Comparison of ENCODE assay signal across 7 mouse cellular contexts in genomic region chrX:11807253-11807882, GRCm38 (mm10).
DNase-seq lines count a peak whose midpoint lies in the region; ATAC-seq and TF ChIP-seq lines count a peak whose summit lies in the region.

No protein-coding gene starts in this region.

- H3K4me1 ChIP-seq in embryonic facial prominence, embryonic 14.5 days (ENCODE audit: control insufficient read depth, insufficient read depth, low read length): no peaks in the 10 kb centered on the region; the same call in 1 of the 2 replicates
- peaks cover 22% of the 10 kb centered on the region for H3K4me1 ChIP-seq in hindbrain, embryonic 13.5 days (replicated peaks)

- no peak overlapping the region; the same call in 1 of the 2 replicates for H3K27ac ChIP-seq in embryonic facial prominence, embryonic 14.5 days (replicated peaks; ENCODE audit: low read depth, low read length)
- H3K27ac ChIP-seq in hindbrain, embryonic 13.5 days: peak overlapping the region; percentile 92
- peak overlapping the region; percentile 80 for H3K27ac ChIP-seq in left cerebral cortex, adult 2 months

- TF ChIP-seq CTCF in left cerebral cortex, adult 2 months (IDR thresholded peaks at IDR 0.05): no peak

- peak; percentile 50 for DNase-seq in CD4-positive, CD25-positive, alpha-beta regulatory T cell, adult 2 months (ENCODE audit: low read depth, low spot score)
- DNase-seq in ES-CJ7 (ENCODE audit: low read depth, low spot score): peak; percentile 32
- peak; percentile 59 for DNase-seq in embryonic facial prominence, embryonic 14.5 days (ENCODE audit: low spot score)
- DNase-seq in left cerebral cortex, adult 2 months (ENCODE audit: extremely low spot score in 1 of 2, low spot score in 2 of 2): peak; percentile 43 to 63
- peak; percentile 8 for DNase-seq in splenic B cell, adult 2 months (ENCODE audit: low read depth, low spot score)

- WGBS in embryonic facial prominence, embryonic 14.5 days: 2% methylated on average over 12 of the region's 71 CpGs
- WGBS in hindbrain, embryonic 13.5 days: 3% methylated on average over 52 of the region's 71 CpGs

- peak overlapping the region; percentile 64 for H3K4me2 ChIP-seq in embryonic facial prominence, embryonic 14.5 days (ENCODE audit: low read depth, low read length)
- H3K4me2 ChIP-seq in hindbrain, embryonic 13.5 days: peak overlapping the region; percentile 58

- no peaks in the 10 kb centered on the region for H3K9me3 ChIP-seq in embryonic facial prominence, embryonic 14.5 days (ENCODE audit: control insufficient read depth, low read length)
- no peaks in the 10 kb centered on the region for H3K9me3 ChIP-seq in hindbrain, embryonic 13.5 days

- peak overlapping the region; percentile 66 for H3K9ac ChIP-seq in embryonic facial prominence, embryonic 14.5 days (ENCODE audit: low read depth, low read length)
- H3K9ac ChIP-seq in hindbrain, embryonic 13.5 days: peak overlapping the region; percentile 68

- H3K27me3 ChIP-seq in embryonic facial prominence, embryonic 14.5 days (replicated peaks; ENCODE audit: control insufficient read depth, insufficient read depth, low read length): peaks cover 39% of the 10 kb centered on the region
- H3K27me3 ChIP-seq in hindbrain, embryonic 13.5 days: peaks cover 80% of the 10 kb centered on the region
- no peaks in the 10 kb centered on the region for H3K27me3 ChIP-seq in splenic B cell, adult 2 months (ENCODE audit: control insufficient read depth, insufficient read depth, low read length, poor library complexity, severe bottlenecking)

- H3K36me3 ChIP-seq in embryonic facial prominence, embryonic 14.5 days (ENCODE audit: control insufficient read depth, insufficient read depth, low read length): no peaks in the 10 kb centered on the region
- no peaks in the 10 kb centered on the region for H3K36me3 ChIP-seq in hindbrain, embryonic 13.5 days
- H3K36me3 ChIP-seq in splenic B cell, adult 2 months (ENCODE audit: control insufficient read depth, insufficient read depth, low read length, poor library complexity, severe bottlenecking): no peaks in the 10 kb centered on the region

- peak; percentile 74 for ATAC-seq in embryonic facial prominence, embryonic 14.5 days (ENCODE audit: low read depth)
- peak; percentile 84 for ATAC-seq in hindbrain, embryonic 13.5 days (ENCODE audit: low FRiP score)
- peak; percentile 49; the same call in 1 of the 2 replicates for ATAC-seq in megakaryocyte progenitor cell, adult 5-6 weeks (replicated peaks; ENCODE audit: poor library complexity)

- peak overlapping the region; percentile 43 for H3K4me3 ChIP-seq in embryonic facial prominence, embryonic 14.5 days (ENCODE audit: low read depth, low read length)
- H3K4me3 ChIP-seq in hindbrain, embryonic 13.5 days: peak overlapping the region; percentile 38
- H3K4me3 ChIP-seq in left cerebral cortex, adult 2 months: peak overlapping the region; percentile 48

- intact Hi-C loops in left cerebral cortex, adult 2 months (cut with DNase I): loop anchor here (5.0 to 10.0 kb wide), 3 partner anchors 173 to 345 kb away; no protein-coding TSS in a partner anchor

Comparison
In these comparisons a context has a peak if more than half of its experiments do, and no peak if none do; other contexts are left out.
1. DNase-seq: peak in every context shown above with its lines; median percentile 59 in embryonic facial prominence, embryonic 14.5 days; 53 in left cerebral cortex, adult 2 months; 50 in CD4-positive, CD25-positive, alpha-beta regulatory T cell, adult 2 months; 32 in ES-CJ7; 8 in splenic B cell, adult 2 months.